Mouse (Mus musculus): ENCODE measurements around the gene Cited4. TPM values are rescaled to one million over a fixed set of nuclear protein-coding genes. Genes with fewer than 3 reads are reported as not detected.

Cited4 gene
- total RNA-seq, 2 experiments from 2014 or later = 9.9 to 16.3 TPM

DNA sequence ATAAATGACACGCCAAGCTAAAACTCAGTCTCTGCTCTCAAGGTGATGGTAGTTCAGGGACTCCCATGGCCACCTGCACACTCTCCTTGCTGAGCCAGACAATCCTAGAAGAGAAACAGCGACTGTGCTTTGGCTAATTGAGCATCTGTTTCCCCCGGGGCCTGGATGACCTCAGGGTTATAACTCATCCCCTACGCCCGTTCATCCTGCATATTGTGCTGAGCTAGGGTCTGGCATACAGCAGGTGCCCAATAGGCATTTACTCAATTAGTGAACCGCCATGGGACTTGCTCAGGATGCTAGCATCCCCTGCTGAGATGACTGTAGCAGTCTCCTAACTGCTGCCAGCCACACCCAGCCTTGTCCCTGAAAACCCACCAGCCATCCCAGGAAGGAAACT is 20.9 kb downstream of the Cited4 start:
- TF ChIP-seq CTCF (IDR thresholded peaks at IDR 0.05) = no peak
- no peak overlapping the region for H3K4me3 ChIP-seq
- H3K27ac ChIP-seq = no peak overlapping the region
- DNase-seq = peak; percentile 8
- intact Hi-C loops (cut with DNase I) = no loop called here

DNA sequence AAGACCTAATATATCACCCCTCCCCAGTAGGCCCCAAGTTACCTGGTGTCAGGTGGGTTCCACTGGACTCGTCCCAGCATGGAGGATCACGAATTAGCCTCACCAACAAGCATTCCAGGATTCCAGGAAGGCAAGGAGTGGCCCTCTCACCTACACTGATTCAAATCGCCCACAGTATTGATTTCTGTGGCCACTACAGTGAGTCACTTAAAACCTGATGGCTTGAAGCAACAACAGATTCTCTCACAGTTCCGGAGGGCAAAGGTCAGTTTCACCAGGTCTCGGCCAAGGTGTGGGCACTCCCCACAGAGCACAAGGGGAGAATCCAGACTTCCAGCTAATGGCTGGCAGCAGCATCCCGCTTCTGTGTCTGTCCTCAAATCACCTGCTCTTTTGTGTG is 22.9 kb downstream of the Cited4 start:
- intact Hi-C loops (cut with DNase I) = no loop called here
- H3K27ac ChIP-seq = no peak overlapping the region
- DNase-seq = no peak
- no peak overlapping the region for H3K4me3 ChIP-seq
- no peak for TF ChIP-seq CTCF (IDR thresholded peaks at IDR 0.05)

DNA sequence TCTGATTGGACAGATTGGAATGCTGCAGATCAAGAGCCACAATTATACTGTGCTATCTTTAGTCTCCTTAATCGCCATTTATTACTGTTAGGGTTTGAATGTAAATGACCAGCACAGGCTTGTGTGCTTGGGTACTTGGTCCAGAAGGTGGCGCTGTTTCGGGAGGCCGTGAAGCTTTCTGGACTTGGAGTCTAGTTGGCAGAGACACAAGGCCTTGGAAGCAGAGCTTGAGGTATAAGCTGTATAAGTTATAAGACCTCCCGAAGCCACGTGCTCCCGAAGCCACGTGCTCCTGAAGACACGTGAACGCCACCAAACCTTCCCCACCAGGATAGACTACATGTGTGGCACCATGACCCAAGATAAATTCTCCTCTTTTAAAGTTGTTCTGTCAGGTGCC is 26.3 kb downstream of the Cited4 start:
- peak; percentile 84 for DNase-seq
- H3K27ac ChIP-seq = no peak overlapping the region
- intact Hi-C loops (cut with DNase I) = loop anchor here (2.0 kb wide), 1 partner anchor 62 kb away; no protein-coding TSS in a partner anchor
- H3K4me3 ChIP-seq = no peak overlapping the region
- peak; percentile 87 for TF ChIP-seq CTCF (IDR thresholded peaks at IDR 0.05)

DNA sequence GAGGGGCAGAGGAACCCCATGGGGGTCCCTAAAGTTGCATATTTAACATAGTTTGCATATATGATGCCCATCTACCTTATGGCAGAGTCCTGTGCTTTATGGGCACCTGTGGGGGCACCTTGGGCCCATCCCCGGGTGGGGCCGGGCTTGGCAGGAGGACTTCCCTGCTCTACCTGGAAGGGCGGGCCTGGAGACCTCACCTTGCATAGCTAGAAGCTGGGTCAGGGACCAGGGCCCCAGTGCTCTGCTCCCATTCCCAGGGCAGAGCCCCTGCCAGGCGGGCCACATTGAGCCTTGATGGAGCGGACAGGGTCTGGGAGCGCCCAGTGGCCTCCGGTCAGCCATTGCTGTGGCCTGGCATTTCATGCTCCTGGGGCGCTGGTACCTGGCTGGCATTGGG is 31.0 kb downstream of the Cited4 start:
- no peak overlapping the region for H3K4me3 ChIP-seq
- no peak for TF ChIP-seq CTCF (IDR thresholded peaks at IDR 0.05)
- no peak overlapping the region for H3K27ac ChIP-seq
- intact Hi-C loops (cut with DNase I) = no loop called here
- DNase-seq = no peak

DNA sequence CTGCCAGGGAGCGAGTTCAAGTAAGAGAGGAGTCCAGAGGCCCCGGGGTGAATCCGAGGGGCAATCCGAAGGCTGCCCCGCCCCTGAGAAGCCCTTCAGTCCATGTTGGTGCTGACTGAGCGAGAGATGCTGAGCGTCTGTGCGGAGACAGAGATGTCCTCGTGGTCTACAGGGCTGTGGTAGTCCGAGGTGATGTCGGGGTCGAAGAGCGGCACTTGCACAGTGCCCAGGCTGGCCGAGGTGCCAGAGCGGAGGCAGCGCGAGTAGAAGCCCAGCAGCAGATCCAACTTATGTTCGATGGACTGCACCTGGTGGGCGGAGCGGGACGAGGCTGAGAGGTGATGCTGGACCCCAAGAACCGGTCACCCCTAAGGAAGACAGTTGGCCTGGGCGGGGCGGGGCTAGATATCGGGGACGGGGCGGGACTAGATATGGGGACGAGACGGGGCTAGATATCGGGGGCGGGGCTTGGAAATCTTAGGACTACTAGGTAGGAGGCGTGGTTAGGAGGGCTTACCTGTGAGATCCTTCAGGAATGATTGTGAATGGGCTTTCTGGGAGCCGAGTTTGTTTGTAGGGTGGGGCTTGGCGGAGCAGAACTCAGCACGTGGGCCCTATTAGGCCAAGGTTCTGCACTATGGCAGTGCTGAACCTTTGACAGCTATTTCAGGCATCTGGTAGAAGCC is 31.6 kb downstream of the Cited4 start:
- Histone ChIP-seq H3K27ac (no peak overlapping the region), H3K4me3 (no peak overlapping the region)
- TF ChIP-seq CTCF (IDR thresholded peaks at IDR 0.05) = no peak
- peak; percentile 15 for DNase-seq
- intact Hi-C loops (cut with DNase I) = no loop called here

DNA sequence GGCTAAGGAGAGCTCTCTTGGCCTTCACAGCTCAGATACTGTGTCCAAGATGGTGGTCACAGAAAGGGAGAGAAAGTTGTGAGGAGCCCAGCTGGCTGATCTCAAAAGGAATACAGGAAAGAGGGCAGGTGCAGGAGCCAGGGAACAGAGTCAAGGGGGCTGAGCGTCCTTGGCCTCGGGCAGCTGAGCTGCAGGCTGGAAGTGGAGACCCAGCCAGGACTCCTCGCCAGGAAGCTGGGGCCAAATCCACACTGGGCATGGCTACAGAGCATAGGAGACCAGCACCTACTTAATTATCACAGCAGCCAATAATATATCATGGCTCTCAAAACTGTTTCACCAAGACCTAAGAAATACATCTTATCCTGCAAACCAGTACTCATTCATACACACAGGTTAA is 34.8 kb downstream of the Cited4 start:
- Histone ChIP-seq H3K4me3 (no peak overlapping the region), H3K27ac (peak overlapping the region; percentile 0; the same call in 1 of the 2 replicates)
- peak; percentile 84 for DNase-seq
- intact Hi-C loops (cut with DNase I) = no loop called here
- no peak for TF ChIP-seq CTCF (IDR thresholded peaks at IDR 0.05)

DNA sequence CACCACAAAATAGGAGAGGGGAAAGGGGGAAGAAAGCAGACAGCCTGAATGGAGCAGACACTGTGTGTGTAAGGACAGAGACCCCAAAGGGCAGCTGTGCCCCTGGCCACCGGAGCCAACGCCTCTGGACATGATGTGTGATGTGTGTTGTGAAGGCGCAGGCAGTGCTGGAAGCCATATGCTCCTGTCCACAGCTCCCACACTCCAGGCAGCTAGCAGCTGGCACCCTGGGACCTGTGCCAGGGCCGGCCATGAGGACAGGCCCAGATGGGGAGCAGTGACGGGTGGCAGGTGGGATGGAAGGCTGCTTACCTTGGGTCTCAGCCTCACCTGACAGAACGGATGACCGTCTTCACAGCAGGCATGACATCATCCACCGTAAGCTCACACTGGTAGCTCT is 35.7 kb downstream of the Cited4 start:
- intact Hi-C loops (cut with DNase I) = no loop called here
- no peak for TF ChIP-seq CTCF (IDR thresholded peaks at IDR 0.05)
- Histone ChIP-seq H3K27ac (no peak overlapping the region), H3K4me3 (no peak overlapping the region)
- DNase-seq = peak; percentile 77

DNA sequence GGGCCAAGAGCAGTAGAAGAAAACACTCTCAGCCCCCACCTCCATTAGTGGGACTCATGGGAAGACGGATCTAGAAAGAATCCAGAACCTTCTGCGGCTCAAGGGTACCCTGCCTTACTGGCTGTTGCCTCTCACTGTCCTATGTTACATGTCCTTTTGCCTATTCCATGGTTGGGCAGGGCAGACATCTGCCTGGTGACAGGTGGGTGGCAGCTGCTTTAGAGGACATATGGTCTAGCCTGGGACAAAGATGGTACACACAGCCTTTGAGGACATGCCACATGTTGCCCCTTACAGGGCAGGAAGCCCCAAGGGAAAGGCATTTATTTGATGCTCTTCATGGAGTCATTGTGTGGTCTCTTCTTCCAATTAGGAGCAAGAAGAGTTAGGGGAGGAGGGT is 36.1 kb downstream of the Cited4 start:
- Histone ChIP-seq H3K4me3 (no peak overlapping the region), H3K27ac (no peak overlapping the region)
- intact Hi-C loops (cut with DNase I) = no loop called here
- DNase-seq = no peak
- no peak for TF ChIP-seq CTCF (IDR thresholded peaks at IDR 0.05)

DNA sequence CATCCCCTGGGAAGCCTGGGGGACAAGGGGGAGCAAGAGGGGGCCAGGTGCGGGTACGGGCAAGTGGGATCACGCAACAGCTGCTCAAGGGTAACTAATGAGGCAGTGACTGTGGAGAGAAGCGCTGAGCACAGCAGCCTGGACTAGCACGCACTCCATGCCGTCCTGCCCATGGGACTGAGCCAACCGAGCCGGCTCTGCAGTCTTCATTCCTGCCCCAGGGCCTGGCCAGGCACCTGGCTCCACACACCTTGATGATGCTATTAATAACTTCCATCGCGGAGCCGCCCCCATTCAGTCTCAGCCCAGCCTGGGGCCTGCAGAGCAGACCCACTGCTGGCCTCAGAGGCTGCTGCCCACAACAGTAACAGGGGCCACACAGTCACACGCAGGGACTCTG is 45.9 kb downstream of the Cited4 start:
- peak; percentile 59 for DNase-seq
- no peak for TF ChIP-seq CTCF (IDR thresholded peaks at IDR 0.05)
- Histone ChIP-seq H3K4me3 (no peak overlapping the region), H3K27ac (no peak overlapping the region)
- intact Hi-C loops (cut with DNase I) = no loop called here

DNA sequence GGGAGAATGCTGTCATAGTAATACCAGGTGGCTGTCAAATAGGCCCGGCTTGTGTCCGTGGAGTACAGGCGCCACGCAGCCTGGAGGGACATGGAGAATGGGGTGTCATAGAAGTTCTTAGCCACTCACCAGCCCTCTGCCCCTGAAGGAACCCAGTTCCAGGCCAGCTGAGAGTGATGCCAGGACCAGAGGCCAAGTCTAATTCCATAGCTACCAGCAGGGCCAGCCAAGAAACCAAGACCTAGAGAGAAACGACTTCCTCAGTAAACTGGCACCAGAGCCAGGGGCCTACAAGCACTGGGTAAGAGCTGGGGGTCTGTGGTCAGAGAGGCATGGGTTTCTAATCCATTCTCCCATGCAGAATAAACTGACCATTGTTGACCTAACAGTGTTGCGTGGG is 46.6 kb downstream of the Cited4 start:
- DNase-seq = peak; percentile 72
- no peak for TF ChIP-seq CTCF (IDR thresholded peaks at IDR 0.05)
- intact Hi-C loops (cut with DNase I) = no loop called here
- peak overlapping the region; percentile 13; the same call in 1 of the 2 replicates for H3K27ac ChIP-seq
- no peak overlapping the region for H3K4me3 ChIP-seq

DNA sequence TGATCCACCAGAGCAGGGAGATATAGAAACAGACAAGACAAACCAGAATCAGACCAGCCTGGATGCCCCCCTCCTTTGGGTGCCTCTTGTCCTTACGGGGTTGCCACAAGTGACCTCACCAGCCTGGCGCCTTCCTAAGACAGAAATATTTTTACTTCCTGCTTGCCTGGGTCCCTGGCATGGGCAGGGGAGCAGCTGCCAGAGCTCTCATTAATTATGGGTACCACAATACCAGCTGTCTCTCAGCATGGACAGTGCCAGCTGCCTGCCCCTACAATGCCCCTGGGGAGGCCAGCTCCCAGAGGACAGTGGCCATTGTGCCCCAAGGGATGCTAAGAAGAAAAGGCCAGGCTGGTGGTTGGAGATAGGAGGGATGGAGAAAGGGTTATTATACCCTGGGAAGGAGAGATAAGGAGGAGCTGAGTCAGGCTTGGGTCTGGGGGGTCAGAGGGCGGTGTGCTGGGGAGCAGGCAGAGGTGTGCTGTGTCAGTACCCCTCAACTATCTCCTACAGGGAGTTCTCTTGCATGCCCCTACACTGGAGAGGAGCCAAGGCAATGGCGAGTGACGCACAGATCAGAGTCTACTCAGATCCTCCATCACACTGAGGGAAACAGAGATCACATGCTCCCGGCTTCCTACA is 47.6 kb downstream of the Cited4 start:
- no peak overlapping the region for H3K27ac ChIP-seq
- no peak overlapping the region for H3K4me3 ChIP-seq
- intact Hi-C loops (cut with DNase I) = no loop called here
- no peak for TF ChIP-seq CTCF (IDR thresholded peaks at IDR 0.05)
- peak; percentile 54 for DNase-seq

DNA sequence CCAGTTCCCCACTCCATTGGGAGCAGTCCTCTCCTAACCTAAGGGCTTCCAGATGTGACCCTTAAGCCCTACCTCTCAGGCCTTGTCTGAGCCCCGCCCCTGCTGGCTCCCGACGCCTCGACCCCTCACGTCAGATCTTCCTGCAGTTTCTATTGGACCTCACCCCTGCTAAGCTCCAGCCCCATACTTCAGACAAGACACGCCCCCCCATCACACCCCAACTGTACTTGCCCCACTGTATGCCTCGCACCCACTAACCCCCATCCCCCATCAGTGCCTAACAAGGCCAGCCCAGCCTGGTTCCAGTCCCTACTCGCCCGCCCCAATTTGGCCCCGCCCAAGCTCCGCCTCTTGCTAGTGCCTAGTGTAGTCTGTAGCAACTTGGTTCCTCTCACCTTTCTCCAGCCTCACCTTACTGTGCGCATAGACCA is 49.8 kb downstream of the Cited4 start:
- H3K4me3 ChIP-seq = peak overlapping the region; percentile 39
- DNase-seq = peak; percentile 66
- no peak for TF ChIP-seq CTCF (IDR thresholded peaks at IDR 0.05)
- intact Hi-C loops (cut with DNase I) = no loop called here
- H3K27ac ChIP-seq = no peak overlapping the region

DNA sequence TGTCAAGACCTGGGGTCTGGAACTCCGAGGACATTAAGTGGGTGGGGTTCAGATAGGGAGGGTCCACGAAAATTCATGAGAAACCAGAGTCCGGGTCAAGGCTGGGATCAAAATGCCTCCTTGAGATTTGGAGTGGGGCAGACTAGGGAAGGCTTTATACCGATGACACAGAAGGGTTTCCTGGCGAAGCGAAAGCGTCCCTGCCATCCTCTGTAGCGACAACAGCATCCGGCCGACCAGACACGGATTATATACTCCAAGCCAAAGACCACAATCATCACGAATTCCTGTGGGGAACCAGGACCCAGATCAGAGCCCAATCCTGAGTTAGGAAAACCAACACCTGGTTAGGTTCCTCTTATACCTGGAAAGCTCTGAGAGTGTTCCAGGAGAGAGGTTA is 50.4 kb downstream of the Cited4 start:
- no peak for DNase-seq
- H3K4me3 ChIP-seq = peak overlapping the region; percentile 39
- no peak for TF ChIP-seq CTCF (IDR thresholded peaks at IDR 0.05)

More for the DNA sequence above, 50.4 kb downstream of the Cited4 start:
- intact Hi-C loops (cut with DNase I) = no loop called here
- no peak overlapping the region for H3K27ac ChIP-seq

Other genes with a start within 250 kb of the Cited4 start
- gene Slfnl1, start 134.3 kb upstream of the Cited4 start, total RNA-seq (2021) = under 1 TPM in 1 of 2 experiments, not detected in 1; 0.42 TPM
- 10 to 100 TPM; 13.1 to 14.4 TPM for gene Ctps, start 96.3 kb upstream of the Cited4 start, total RNA-seq (2021)
- gene Gm8439, start 77.8 kb upstream of the Cited4 start, total RNA-seq (2021) = not detected
- 10 to 100 TPM; 13.4 to 14.5 TPM for gene Kcnq4, start 82.0 kb downstream of the Cited4 start, total RNA-seq (2021)
- gene Nfyc, start 165.0 kb downstream of the Cited4 start, total RNA-seq (2021) = 10 to 100 TPM; 45.2 to 47.9 TPM
- under 1 TPM in 1 of 2 experiments, not detected in 1; 0.03 TPM for gene Rims3, start 188.2 kb downstream of the Cited4 start, total RNA-seq (2021)

Measured in gastrocnemius, adult 2 months (tissue).